Mouse (Mus musculus) layer of hippocampus, postnatal 36 days (tissue): ENCODE data around the gene Efcab9. TPM values are rescaled to one million over a fixed set of nuclear protein-coding genes. Genes with fewer than 3 reads are reported as not detected.

Source experiments
- DNase-seq, 2 experiments: peaks; one replicate each; pipeline ENCODE4 v3.0.0; 2022
- total RNA-seq, 2 experiments: library from RNA; stranded (reverse); gene quantifications; 2 replicates each; pipeline ENCODE4 v1.2.3; 2021

The Efcab9 gene
- total RNA-seq, 2 experiments from 2014 or later, result 2.2 to 2.5 TPM

- DNase-seq, result no peak
These were observed 36.6 kb downstream of the Efcab9 start for GRCm38 (mm10) chr11:32495283-32495682.

DNA sequence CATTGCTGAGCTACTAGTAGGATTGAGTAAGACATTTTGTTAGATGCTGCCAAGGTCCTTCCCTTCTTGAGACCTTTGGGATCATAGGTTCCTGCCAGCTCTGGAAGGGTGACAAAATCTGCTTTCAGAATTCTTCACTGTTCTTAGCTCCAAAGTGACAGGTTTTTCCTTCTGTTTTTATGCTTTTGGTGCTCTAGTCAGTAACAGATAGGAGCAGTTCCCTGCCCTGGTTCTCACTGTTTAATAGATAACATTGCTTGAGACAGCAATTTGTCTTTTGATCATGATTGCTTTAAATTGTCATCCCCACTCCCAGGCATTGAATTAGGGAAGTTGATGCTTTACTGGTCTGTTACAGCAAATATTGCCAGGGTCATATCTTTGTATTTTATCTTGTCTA is 38.6 kb downstream of the Efcab9 start:
- DNase-seq, result no peak

- no peak for DNase-seq
These were observed 40.8 kb downstream of the Efcab9 start for GRCm38 (mm10) chr11:32491079-32491478.

GRCm38 (mm10) chr11:32488808-32489670 is 42.8 kb downstream of the Efcab9 start:
- DNase-seq, result no peak

DNA sequence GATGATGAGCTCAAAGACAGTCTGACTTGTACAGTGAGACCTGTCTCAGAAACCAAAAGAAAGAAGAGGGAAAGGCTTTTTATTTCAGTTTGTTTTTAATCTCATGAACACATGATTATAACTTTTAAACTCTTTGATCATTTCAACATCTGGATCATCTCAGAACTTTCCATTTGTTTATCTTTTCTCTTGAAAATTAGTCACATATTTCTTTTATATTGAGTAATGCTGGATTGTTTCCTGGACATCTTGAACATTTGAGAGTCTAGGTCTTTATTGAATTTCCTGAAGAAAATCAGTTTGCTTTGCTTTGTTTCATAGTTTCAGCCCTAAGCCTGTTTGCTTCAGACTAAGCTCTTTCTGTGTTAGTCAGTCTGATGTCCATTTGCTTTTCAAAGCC is 43.5 kb downstream of the Efcab9 start:
- no peak for DNase-seq

DNA sequence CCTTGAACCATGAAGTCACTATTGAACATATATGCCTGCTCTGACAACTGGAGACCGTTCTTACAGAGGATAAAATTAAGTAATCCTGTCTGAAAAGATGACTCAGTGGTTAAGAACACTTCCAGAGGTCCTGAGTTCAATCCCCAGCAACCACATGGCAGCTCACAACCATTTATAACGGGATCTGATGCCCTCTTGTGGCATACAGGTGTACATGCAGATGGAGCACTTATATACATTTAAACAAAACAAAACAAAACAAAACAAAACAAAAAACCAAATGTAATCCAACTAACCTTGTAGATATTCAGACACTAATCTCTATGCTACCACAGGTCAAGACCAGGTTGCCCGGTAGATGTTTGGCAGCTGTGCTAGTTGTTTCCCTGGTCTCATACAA is 44.4 kb downstream of the Efcab9 start:
- no peak for DNase-seq

GRCm38 (mm10) chr11:32486621-32487020 is 45.3 kb downstream of the Efcab9 start:
- DNase-seq, result no peak

- no peak for DNase-seq
These were observed 46.6 kb downstream of the Efcab9 start for GRCm38 (mm10) chr11:32485290-32485689.

DNA sequence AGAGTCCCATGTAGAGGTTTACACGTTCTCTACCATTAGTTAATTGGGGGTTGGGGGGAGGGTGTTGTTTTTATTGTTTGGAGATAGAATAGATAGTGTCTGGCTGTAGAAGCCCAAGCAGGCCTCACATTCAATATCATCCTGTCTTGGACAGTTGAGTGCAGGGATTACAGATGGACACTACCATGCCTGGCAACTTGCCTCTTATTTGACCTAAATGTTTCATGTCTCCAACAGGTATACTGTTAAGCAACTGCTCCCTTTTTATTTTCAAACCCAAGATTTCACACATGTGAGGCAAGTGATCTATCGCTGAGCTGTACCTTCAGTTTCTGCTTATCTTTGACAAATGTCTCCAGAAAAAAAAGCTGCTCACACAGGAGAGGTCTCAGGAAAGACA is 50.4 kb downstream of the Efcab9 start:
- DNase-seq, result no peak

- DNase-seq, result no peak
These were observed 56.2 kb downstream of the Efcab9 start for GRCm38 (mm10) chr11:32475487-32476236.

DNA sequence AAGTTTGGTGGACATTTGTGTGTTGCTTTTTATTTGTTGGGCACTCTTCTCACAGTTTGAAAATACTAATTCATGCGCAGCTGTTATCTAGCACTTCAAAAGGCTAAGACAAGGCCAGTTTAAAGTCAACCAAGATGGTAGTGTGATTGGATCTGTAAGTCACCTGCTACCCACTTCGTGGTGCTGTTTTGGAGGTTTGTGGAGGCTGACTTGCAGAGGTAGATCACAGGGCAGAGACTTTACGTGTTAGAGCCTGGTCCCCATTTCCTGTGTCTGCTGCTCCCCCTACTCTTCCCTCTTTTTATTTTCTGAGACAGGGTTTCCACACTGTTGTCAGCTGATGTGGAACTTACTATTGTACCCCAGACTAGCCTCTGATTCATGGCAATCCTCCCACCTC is 57.2 kb downstream of the Efcab9 start:
- DNase-seq, result no peak

Other genes starting within 250 kb of the Efcab9 start
- 100 to 1,000 TPM; 243 to 385 TPM for gene Hba-a1, start 248.6 kb downstream of the Efcab9 start, total RNA-seq
- gene Hbq1b, start 245.1 kb downstream of the Efcab9 start, total RNA-seq, result 1 to 10 TPM in 1 of 2 experiments, not detected in 1; 2.3 TPM
- 100 to 1,000 TPM; 192 to 362 TPM for gene Hba-a2, start 235.6 kb downstream of the Efcab9 start, total RNA-seq
- 1 to 10 TPM in 1 of 2 experiments, not detected in 1; 1.4 TPM for gene Hbq1a, start 232.0 kb downstream of the Efcab9 start, total RNA-seq
- gene Sh3pxd2b, start 184.3 kb downstream of the Efcab9 start, total RNA-seq, result 10 to 100 TPM; 10.5 to 12.6 TPM
- gene Ubtd2, start 76.7 kb downstream of the Efcab9 start, total RNA-seq, result 10 to 100 TPM; 34.7 to 34.9 TPM
- 1 to 10 TPM; 8.3 to 8.7 TPM for gene Stk10, start 1.2 kb upstream of the Efcab9 start, total RNA-seq
- gene Fbxw11, start 110.6 kb upstream of the Efcab9 start, total RNA-seq, result 100 to 1,000 TPM; 148 to 157 TPM